Mouse (Mus musculus) lung, embryonic 14.5 days (tissue): ENCODE measurements at regions not wholly inside any gene's neighbourhood (a gene's known extent, or its start where the extent isn't known, plus 50 kb on each side); places are given as distances from the start of the nearest gene placed in this dataset.

ENCODE experiments used
- ATAC-seq: fragments of 200-750 bp; cut with Nextera tagmentation; 2 replicates; pipeline ENCODE4 v1.8.0; 2017; ENCODE audit warnings: mild to moderate bottlenecking, moderate TSS enrichment, moderate library complexity; ENCODE audit not compliant: insufficient read depth
- DNase-seq: peaks from one replicate; pipeline ENCODE4 v3.0.0-alpha.2; 2015
- H3K27ac ChIP-seq: fragments of 300-500 bp; sonication (generic); 2 replicates; pipeline ENCODE4 v1.5.1; 2014; ENCODE audit warnings: low read depth, mild to moderate bottlenecking, moderate library complexity
- H3K27me3 ChIP-seq: fragments of 300-500 bp; sonication (generic); 2 replicates; pipeline ENCODE4 v1.6.1; 2014; ENCODE audit warnings: low read length, control low read depth; ENCODE audit not compliant: insufficient read depth
- H3K36me3 ChIP-seq: fragments of 300-500 bp; sonication (generic); 2 replicates; pipeline ENCODE4 v1.6.1; 2014; ENCODE audit warnings: control low read depth; ENCODE audit not compliant: insufficient read depth
- H3K4me1 ChIP-seq: fragments of 300-500 bp; sonication (generic); 2 replicates; pipeline ENCODE4 v1.6.1; 2014; ENCODE audit warnings: antibody characterized with exemption, control low read depth; ENCODE audit not compliant: insufficient read depth
- H3K4me2 ChIP-seq: fragments of 300-500 bp; sonication (generic); 2 replicates; pipeline ENCODE4 v1.6.1; 2014; ENCODE audit warnings: mild to moderate bottlenecking
- H3K4me3 ChIP-seq: fragments of 300-500 bp; sonication (generic); 2 replicates; pipeline ENCODE4 v1.5.1; 2014; ENCODE audit warnings: low read depth, low read length
- H3K9ac ChIP-seq: fragments of 300-500 bp; sonication (generic); 2 replicates; pipeline ENCODE4 v1.6.1; 2014
- H3K9me3 ChIP-seq: fragments of 300-500 bp; sonication (generic); 2 replicates; pipeline ENCODE4 v1.6.1; 2016; ENCODE audit warnings: low read depth, low read length, control low read depth
- CTCF ChIP-seq: IDR thresholded peaks from 2 replicates; pipeline ENCODE4 v1.5.1; 2016; ENCODE audit warnings: antibody characterized with exemption, low read depth
- WGBS: fragments of 180-500 bp; shearing (Covaris S2); extraction: QIAGEN DNeasy Blood & Tissue Kit; methylation state at CpG from one replicate; pipeline ENCODE4 v1.1.7; 2014; 5-methylcytosine and 5-hydroxymethylcytosine counted together

DNA sequence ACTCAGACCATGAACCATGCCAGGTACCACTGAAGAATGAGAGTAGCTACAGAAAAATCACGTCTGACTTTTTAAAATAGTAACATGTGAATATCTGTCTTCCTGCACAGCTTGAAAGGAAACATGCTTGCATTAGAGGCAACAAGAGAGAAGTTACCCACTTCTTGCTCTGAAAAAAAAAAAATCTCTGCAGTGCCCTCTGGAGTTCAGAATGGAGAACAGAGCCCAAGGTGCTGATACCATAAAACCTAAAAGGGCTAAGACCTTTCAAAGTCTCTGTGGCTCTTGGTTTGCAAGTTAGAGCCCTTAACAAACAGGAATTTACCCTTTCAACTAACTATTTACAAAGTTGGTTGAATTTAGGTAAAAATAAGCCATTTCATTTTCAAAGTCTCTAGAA is 69.6 kb upstream of the 2610301B20Rik start:
- ATAC-seq (no peak), DNase-seq (peak; percentile 8)
- TF ChIP-seq CTCF: no peak; the same call in 1 of the 2 replicates
- Histone ChIP-seq H3K27ac (no peak overlapping the region), H3K4me3 (no peak overlapping the region), H3K36me3 (no peaks in the 10 kb centered on the region), H3K9me3 (no peaks in the 10 kb centered on the region), H3K4me2 (no peak overlapping the region), H3K4me1 (no peaks in the 10 kb centered on the region), H3K27me3 (no peaks in the 10 kb centered on the region), H3K9ac (no peak overlapping the region)
- 32% methylated on average over 1 of the region's 1 CpGs for WGBS

DNA sequence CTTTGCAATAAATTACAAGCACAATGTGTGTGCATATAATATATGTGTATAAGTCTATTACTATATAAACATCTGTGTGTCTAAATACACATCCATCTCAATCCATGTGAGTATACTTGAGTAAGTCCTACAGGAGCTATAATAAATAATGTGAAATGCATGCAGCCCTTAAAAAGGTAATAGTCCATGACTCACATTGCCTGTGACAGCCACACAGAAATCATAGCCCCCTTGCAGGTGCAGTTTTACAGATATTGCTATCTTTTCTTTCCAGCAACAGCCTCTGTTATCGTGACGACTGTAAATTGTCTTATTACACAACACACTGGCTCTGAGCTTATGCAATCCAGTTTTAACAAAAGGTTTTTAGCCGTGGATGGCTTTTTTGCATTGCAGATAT is 67.0 kb upstream of the 2610301B20Rik start:
- Histone ChIP-seq H3K9me3 (no peaks in the 10 kb centered on the region), H3K4me1 (no peaks in the 10 kb centered on the region), H3K9ac (no peak overlapping the region), H3K27me3 (no peaks in the 10 kb centered on the region), H3K4me3 (no peak overlapping the region), H3K36me3 (no peaks in the 10 kb centered on the region), H3K27ac (no peak overlapping the region), H3K4me2 (no peak overlapping the region)
- ATAC-seq (no peak), DNase-seq (no peak)
- no peak for TF ChIP-seq CTCF
- 58% methylated on average over 3 of the region's 3 CpGs for WGBS

DNA sequence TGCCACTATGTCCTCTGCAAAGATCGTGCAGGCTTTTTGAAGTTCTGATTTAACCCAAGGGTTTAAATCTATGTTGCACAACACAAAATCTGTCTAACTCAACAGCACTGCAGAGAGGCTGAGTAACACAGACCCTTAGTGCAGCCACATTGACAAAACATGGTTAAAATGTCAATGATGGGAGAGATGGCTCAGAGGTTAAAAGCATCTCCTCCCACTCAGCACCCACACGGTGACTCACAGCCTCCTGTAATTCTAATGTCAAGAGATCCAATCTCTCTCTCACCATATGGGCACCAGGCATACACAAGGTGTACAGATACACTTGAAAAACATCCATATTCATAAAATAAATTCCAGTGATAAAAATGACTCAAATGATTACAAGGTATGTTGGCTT is 61.4 kb upstream of the 2610301B20Rik start:
- WGBS: 88% methylated on average over 2 of the region's 2 CpGs
- no peak overlapping the region for H3K27ac ChIP-seq

More for the DNA sequence above, 61.4 kb upstream of the 2610301B20Rik start:
- Histone ChIP-seq H3K4me3 (no peak overlapping the region), H3K36me3 (no peaks in the 10 kb centered on the region), H3K27me3 (no peaks in the 10 kb centered on the region), H3K9ac (no peak overlapping the region), H3K4me1 (no peaks in the 10 kb centered on the region), H3K4me2 (no peak overlapping the region), H3K9me3 (no peaks in the 10 kb centered on the region)
- DNase-seq (no peak), ATAC-seq (no peak)
- no peak for TF ChIP-seq CTCF
